Mouse (Mus musculus): ENCODE data around the gene Rpl3l. TPM values are rescaled to one million over a fixed set of nuclear protein-coding genes. Genes with fewer than 3 reads are reported as not detected.

The Rpl3l gene
- total RNA-seq, 2 experiments from 2014 or later, result 0.34 to 0.68 TPM

DNA sequence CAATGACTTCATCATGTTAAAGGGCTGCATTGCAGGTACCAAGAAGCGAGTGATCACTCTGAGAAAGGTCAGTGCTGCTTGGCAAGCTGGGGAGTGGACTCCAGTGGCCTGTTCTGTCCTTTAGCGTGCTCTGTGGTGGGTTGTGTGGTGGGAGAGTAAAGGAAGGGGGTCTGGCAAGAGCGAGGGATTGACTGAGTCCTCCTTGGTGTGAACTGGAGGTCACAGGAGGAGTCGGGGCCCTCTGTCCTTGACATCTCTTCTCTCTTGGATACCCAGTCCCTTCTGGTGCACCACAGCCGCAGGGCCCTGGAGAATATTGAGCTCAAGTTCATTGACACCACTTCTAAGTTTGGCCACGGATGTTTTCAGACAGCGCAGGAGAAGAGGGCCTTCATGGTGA lies 7.8 kb downstream of the Rpl3l start:
- Histone ChIP-seq H3K27ac (no peak overlapping the region), H3K4me3 (no peak overlapping the region)
- intact Hi-C loops (cut with DNase I), result no loop called here
- TF ChIP-seq CTCF (IDR thresholded peaks at IDR 0.05), result no peak
- DNase-seq (ENCODE audit: extremely low spot score in 1 of 2, low spot score in 2 of 2), result no peak

DNA sequence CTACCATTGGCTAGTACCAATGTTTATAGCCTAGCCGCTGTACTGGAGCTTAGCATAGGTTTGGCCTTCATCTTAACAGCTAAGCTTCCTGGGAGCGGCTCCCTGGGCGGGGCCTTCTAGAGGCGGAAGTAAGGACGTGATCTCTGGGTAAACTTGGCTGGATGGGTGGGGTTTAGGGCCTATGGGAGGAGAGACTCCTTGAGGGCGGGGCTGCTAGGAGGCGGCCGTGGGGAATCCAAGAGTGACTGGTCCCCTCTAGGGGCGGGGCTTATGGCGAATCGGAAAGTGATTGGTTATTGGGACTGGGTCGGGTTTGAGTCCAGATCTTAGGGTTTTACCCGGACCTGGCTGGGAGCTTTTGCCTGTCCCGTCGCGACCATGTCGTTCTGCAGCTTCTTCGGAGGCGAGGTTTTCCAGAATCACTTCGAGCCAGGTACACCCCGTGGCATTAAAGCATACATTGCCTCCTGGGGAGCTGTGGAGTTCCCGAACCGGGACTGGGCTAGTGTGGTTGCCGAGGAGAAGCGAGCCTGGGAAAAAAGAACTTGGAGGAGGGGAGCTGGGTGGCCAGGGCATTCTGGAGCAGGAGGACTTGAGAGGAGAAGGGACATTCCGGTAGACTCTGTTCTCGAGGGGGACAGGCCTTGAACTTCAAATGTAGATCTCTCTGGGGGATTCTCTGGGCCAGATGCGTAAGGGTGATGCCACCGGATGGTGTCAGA lies 8.9 kb downstream of the Rpl3l start, which contains the start of gene Msrb1:
TSS of gene Msrb1 (plus strand) at position 313 of the 722 bp plus-strand sequence.
- Histone ChIP-seq H3K27ac (peak within 1 kb of the TSS; percentile 80), H3K4me3 (peak within 1 kb of the TSS; percentile 66)
- intact Hi-C loops (cut with DNase I), result no loop called here
- no peak for TF ChIP-seq CTCF (IDR thresholded peaks at IDR 0.05)
- peak; percentile 86 to 91 for DNase-seq (ENCODE audit: extremely low spot score in 1 of 2, low spot score in 2 of 2)

DNA sequence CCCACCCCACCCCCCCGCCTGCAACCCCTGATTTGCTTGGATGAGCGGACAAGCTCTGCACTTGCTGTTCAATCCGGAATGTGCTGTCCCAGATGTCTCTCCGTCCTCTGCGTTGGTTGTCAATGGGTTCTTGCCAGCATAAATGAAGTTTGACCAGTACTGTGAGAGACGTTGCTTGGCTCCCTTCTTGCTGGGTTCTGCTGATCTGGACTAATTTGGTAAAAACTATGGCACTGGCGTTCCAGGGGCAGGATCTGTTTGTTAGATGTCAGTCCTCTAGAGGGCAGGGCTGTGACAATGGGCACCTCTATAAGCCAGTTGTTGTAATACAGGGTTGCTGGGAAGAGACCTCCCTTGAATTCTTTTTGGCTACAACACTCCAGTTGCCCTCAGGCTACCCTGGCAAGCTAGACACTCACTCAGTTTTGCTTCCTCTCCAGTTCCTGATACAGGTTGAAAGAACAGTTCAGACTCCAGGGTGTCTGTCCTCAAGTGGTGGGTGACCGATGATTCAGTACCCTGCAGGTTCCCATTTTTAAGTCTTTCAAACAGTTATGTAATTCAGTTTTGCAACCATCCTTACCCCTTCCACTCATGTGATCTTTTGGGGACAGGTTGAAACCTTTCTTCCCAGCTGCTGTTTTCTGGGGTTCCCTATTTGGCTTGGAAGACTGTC lies 9.7 kb downstream of the Rpl3l start:
- no peak overlapping the region for H3K27ac ChIP-seq
- intact Hi-C loops (cut with DNase I), result no loop called here
- H3K4me3 ChIP-seq, result peak overlapping the region; percentile 66
- no peak for DNase-seq (ENCODE audit: extremely low spot score in 1 of 2, low spot score in 2 of 2)
- no peak; the same call in 1 of the 2 replicates for TF ChIP-seq CTCF (IDR thresholded peaks at IDR 0.05)

DNA sequence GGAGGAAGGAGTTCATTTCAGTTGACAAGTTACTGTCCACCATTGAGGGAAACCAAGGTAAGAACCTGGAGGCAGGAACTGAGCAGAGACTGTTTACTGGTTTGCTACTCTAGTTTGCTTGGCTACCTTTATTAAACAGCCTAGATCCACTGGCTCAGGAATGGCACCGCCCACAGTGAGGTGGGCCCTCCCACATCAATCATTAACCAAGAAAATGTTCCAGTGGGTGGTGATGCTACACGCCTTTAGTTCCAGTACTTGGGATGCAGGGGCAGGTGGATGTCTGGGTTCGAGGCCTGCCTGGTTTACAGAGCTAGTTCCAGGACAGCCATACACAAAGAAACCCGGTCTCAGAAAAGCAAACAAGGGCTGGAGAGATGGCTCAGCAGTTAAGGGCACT lies 10.6 kb downstream of the Rpl3l start:
- no peak for TF ChIP-seq CTCF (IDR thresholded peaks at IDR 0.05)
- H3K27ac ChIP-seq, result no peak overlapping the region
- intact Hi-C loops (cut with DNase I), result no loop called here
- H3K4me3 ChIP-seq, result no peak overlapping the region
- DNase-seq (ENCODE audit: extremely low spot score in 1 of 2, low spot score in 2 of 2), result no peak

DNA sequence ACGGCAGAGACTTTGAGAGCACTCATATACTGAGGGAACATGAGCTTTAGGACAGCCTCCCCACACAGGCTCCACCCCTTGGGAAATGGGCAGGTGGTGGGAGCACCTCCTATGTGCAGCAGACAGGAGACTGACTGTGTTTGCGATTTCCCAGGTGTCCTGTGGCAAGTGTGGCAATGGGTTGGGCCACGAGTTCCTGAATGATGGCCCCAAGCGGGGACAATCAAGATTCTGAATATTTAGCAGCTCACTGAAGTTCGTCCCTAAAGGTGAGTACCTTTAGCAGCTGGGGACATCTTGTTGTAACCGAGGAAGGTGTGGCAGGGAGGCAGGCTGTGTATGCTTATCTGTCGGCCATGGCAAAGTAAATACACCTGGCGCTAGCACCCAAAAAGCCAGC lies 12.3 kb downstream of the Rpl3l start:
- intact Hi-C loops (cut with DNase I), result no loop called here
- no peak for TF ChIP-seq CTCF (IDR thresholded peaks at IDR 0.05)

DNA sequence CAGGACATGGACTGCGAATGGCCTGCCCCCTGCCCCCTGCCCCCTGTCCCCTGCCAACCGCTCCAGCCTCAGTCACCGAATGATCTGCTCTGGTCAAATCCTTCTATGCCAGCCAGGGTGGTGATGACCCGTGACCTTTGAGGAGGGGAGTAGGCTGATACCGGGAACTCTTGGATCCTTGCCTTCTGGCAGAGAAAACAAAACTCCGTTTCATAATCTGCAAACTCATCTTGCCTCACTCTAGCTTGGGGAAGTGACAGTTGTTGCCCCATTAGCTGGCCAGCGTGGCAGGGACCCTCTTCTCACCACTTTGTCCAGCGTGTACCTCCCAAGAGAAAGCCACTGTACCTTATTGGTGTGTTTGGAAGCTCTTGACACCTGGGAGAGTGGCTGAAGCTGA lies 14.7 kb downstream of the Rpl3l start:
- no peak for TF ChIP-seq CTCF (IDR thresholded peaks at IDR 0.05)
- no peak for DNase-seq (ENCODE audit: extremely low spot score in 1 of 2, low spot score in 2 of 2)
- Histone ChIP-seq H3K4me3 (no peak overlapping the region), H3K27ac (no peak overlapping the region)
- intact Hi-C loops (cut with DNase I), result no loop called here

More for the DNA sequence above, 12.3 kb downstream of the Rpl3l start:
- no peak overlapping the region for H3K4me3 ChIP-seq
- H3K27ac ChIP-seq, result no peak overlapping the region
- no peak for DNase-seq (ENCODE audit: extremely low spot score in 1 of 2, low spot score in 2 of 2)

DNA sequence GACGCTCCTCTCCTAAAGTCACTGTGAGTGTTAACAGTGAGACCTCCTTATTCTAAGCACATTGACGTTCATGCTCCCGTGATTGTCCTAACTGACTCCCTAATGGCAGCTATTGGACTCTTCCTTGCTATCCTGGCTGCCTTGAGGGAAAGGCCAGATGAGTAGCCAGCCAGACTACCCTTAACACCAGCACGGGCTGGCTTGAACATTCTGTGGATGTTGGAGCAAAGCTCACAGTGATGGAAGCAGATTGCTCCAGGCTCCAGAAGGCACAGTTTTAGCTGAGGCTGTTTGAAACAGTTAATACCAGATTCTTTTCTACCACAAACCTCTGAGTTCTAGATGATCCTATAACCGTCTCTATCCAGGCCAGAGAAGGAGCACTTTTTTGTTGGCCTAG lies 16.3 kb downstream of the Rpl3l start:
- no peak for DNase-seq (ENCODE audit: extremely low spot score in 1 of 2, low spot score in 2 of 2)
- intact Hi-C loops (cut with DNase I), result no loop called here
- Histone ChIP-seq H3K27ac (no peak overlapping the region), H3K4me3 (no peak overlapping the region)
- no peak for TF ChIP-seq CTCF (IDR thresholded peaks at IDR 0.05)

DNA sequence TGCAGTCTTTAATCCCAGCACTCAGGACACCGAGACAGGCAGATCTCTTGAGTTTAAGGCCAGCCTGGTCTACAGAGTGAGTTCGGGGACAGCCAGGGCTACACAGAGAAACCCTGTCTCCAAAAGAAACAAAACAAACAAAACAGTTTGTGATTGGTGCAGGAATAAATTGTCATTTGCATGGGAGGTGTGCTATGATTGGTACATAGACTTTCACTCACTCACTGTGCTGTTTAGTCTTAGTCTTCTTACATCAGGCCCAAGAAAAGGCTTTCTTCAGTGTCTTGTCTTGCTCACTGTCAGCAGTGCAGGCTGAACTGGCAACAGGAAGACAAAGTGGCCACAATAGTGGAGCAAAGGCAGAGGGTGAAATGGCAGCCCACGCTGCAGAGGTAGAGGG lies 16.8 kb downstream of the Rpl3l start:
- intact Hi-C loops (cut with DNase I), result no loop called here
- DNase-seq (ENCODE audit: extremely low spot score in 1 of 2, low spot score in 2 of 2), result no peak
- TF ChIP-seq CTCF (IDR thresholded peaks at IDR 0.05), result no peak
- H3K27ac ChIP-seq, result no peak overlapping the region
- H3K4me3 ChIP-seq, result no peak overlapping the region

DNA sequence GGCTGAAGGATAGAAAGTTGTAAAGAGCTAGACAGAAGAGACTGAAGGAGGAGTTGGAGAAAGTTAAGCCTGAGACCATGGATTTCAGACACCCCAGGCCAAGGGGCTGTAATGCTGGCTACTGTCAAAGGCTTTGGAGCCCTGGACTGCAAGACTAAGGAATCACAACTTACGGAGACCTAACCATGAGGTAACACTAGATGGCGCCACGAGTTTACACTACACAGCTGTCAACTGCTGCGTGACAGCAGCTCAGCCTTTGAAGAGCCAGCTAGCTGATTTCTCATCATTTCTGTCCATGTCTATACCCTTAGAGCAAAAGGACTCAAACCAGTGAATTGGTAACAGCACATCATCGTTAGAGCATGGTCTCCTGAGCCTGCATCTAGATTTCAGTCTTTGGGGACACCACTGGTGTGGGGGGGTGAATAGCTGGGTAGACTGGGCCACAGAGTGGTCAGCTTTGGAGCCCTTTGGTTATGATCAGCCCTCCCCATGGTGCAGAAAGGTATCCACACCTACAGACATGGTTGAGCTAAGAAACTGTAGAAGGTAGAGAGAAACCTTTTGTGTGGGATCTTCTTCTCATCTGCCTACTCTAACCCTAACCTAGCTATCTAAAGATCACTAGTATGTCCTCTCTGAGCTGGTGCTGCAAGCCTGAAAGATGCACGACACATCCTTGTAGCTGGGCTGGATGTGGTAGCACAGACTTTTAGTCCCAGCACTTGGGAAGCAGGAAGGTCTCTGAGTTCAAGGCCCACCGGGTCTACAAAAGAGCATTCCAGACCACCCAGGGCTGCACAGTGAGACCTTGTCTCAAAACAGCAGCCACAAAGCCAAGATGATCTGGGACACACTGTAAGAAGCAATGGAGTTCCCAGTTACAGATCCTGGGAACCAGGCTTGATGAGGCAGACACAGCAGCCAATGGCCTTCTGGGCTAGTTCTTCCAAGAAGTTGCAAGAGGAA lies 18.2 kb downstream of the Rpl3l start:
- peak; percentile 94 for TF ChIP-seq CTCF (IDR thresholded peaks at IDR 0.05)
- H3K27ac ChIP-seq, result no peak overlapping the region
- peak; percentile 80 to 84 for DNase-seq (ENCODE audit: extremely low spot score in 1 of 2, low spot score in 2 of 2)
- H3K4me3 ChIP-seq, result no peak overlapping the region
- intact Hi-C loops (cut with DNase I), result loop anchor here (1.0 to 5.0 kb wide), 2 partner anchors 72 to 136 kb away; no protein-coding TSS in a partner anchor

DNA sequence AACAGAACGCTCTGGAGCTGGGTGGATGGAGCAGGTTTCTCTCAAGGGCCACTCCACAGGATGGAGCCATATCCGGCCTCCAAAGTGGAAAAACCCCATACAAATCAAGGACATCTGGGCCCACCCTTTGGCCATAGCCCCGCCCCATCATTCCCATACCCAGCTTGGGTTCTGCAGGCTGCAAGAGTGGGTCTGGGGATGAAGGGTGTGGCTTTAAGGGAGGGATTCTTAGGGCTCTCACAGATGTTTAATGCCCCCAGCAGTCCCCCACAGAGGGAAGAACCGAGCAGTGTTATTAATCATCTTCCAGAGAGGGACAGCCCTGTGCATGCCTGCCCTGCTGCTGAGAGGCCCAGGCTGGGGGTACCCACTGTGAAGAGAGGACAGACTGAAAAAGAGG lies 19.4 kb downstream of the Rpl3l start:
- no peak for DNase-seq (ENCODE audit: extremely low spot score in 1 of 2, low spot score in 2 of 2)
- Histone ChIP-seq H3K4me3 (no peak overlapping the region), H3K27ac (no peak overlapping the region)
- intact Hi-C loops (cut with DNase I), result loop anchor here (5.0 kb wide), 1 partner anchor 135 kb away; no protein-coding TSS in a partner anchor
- TF ChIP-seq CTCF (IDR thresholded peaks at IDR 0.05), result no peak

DNA sequence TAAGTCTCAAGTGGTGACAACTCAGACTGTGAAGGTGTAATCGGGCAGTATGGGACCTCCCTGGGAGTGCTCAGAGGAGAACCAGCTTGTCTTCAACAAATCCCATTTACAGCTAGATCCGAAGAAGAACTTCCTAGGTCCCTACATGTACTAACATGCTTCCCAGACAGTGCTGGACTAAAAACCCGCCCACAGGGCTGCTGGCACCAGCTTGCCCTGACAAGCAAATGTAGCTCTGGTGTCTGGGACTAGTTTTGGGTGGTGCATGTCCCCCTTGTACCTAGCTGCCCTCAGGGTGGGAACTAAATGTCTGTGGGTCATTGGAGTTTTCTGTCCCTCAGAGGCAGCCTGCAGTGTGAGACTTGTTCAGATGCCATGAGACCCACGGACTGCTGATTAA lies 23.9 kb downstream of the Rpl3l start:
- no peak overlapping the region for H3K4me3 ChIP-seq
- TF ChIP-seq CTCF (IDR thresholded peaks at IDR 0.05), result no peak
- intact Hi-C loops (cut with DNase I), result no loop called here
- no peak for DNase-seq (ENCODE audit: extremely low spot score in 1 of 2, low spot score in 2 of 2)
- no peak overlapping the region for H3K27ac ChIP-seq

All from left cerebral cortex, adult 2 months (tissue).